Mouse (Mus musculus): ENCODE data around the gene Rundc3b. TPM values are rescaled to one million over a fixed set of nuclear protein-coding genes. Genes with fewer than 3 reads are reported as not detected.

Gene Rundc3b
- 0.71 TPM in 1 of 2 replicates, not detected in the other for polyA plus RNA-seq (2012; ENCODE audit: insufficient read depth, insufficient read length, missing spikeins)

- Histone ChIP-seq H3K27ac (replicated peaks; ENCODE audit: low read depth, low read length) (no peak within 1 kb of the TSS), H3K4me1 (ENCODE audit: control insufficient read depth, insufficient read depth, insufficient read length, low read length) (no peaks in the 10 kb centered on the region), H3K4me3 (ENCODE audit: insufficient read depth, low read depth, low read length) (peak within 1 kb of the TSS; percentile 96)
Measured at GRCm38 (mm10) chr5:8622596-8623231, at the start of gene Rundc3b. Gene Rundc3b, minus strand, starts transcription at chr5:8622952.

- Histone ChIP-seq H3K27ac (replicated peaks; ENCODE audit: low read depth, low read length) (no peak overlapping the region), H3K4me1 (ENCODE audit: control insufficient read depth, insufficient read depth, insufficient read length, low read length) (no peaks in the 10 kb centered on the region), H3K4me3 (ENCODE audit: insufficient read depth, low read depth, low read length) (no peak overlapping the region)
Measured at GRCm38 (mm10) chr5:8669606-8670005, 46.9 kb upstream of the Rundc3b start.

GRCm38 (mm10) chr5:8667758-8668474 is 45.2 kb upstream of the Rundc3b start:
- no peak overlapping the region for H3K4me3 ChIP-seq (ENCODE audit: insufficient read depth, low read depth, low read length)
- no peak overlapping the region for H3K27ac ChIP-seq (replicated peaks; ENCODE audit: low read depth, low read length)
- H3K4me1 ChIP-seq (ENCODE audit: control insufficient read depth, insufficient read depth, insufficient read length, low read length): no peaks in the 10 kb centered on the region

GRCm38 (mm10) chr5:8664678-8665077 is 41.9 kb upstream of the Rundc3b start:
- Histone ChIP-seq H3K4me1 (ENCODE audit: control insufficient read depth, insufficient read depth, insufficient read length, low read length) (no peaks in the 10 kb centered on the region), H3K27ac (replicated peaks; ENCODE audit: low read depth, low read length) (no peak overlapping the region), H3K4me3 (ENCODE audit: insufficient read depth, low read depth, low read length) (no peak overlapping the region)

- Histone ChIP-seq H3K4me1 (ENCODE audit: control insufficient read depth, insufficient read depth, insufficient read length, low read length) (no peaks in the 10 kb centered on the region), H3K4me3 (ENCODE audit: insufficient read depth, low read depth, low read length) (peak overlapping the region; percentile 60), H3K27ac (replicated peaks; ENCODE audit: low read depth, low read length) (no peak overlapping the region)
Measured at GRCm38 (mm10) chr5:8660738-8661151, 38.0 kb upstream of the Rundc3b start.

GRCm38 (mm10) chr5:8659911-8660737 is 37.4 kb upstream of the Rundc3b start, which contains the start of gene Abcb1a:
Gene Abcb1a, plus strand, starts transcription at chr5:8660077.
- Histone ChIP-seq H3K4me3 (ENCODE audit: insufficient read depth, low read depth, low read length) (peak within 1 kb of the TSS; percentile 60), H3K27ac (replicated peaks; ENCODE audit: low read depth, low read length) (no peak within 1 kb of the TSS), H3K4me1 (ENCODE audit: control insufficient read depth, insufficient read depth, insufficient read length, low read length) (no peaks in the 10 kb centered on the region)

- Histone ChIP-seq H3K4me1 (ENCODE audit: control insufficient read depth, insufficient read depth, insufficient read length, low read length) (no peaks in the 10 kb centered on the region), H3K27ac (replicated peaks; ENCODE audit: low read depth, low read length) (no peak overlapping the region), H3K4me3 (ENCODE audit: insufficient read depth, low read depth, low read length) (no peak overlapping the region)
Measured at GRCm38 (mm10) chr5:8652085-8652484, 29.3 kb upstream of the Rundc3b start.

- no peak overlapping the region for H3K27ac ChIP-seq (replicated peaks; ENCODE audit: low read depth, low read length)
- no peak overlapping the region for H3K4me3 ChIP-seq (ENCODE audit: insufficient read depth, low read depth, low read length)
- H3K4me1 ChIP-seq (ENCODE audit: control insufficient read depth, insufficient read depth, insufficient read length, low read length): no peaks in the 10 kb centered on the region
Measured at GRCm38 (mm10) chr5:8648774-8649173, 26.0 kb upstream of the Rundc3b start.

GRCm38 (mm10) chr5:8648300-8648699 is 25.5 kb upstream of the Rundc3b start:
- Histone ChIP-seq H3K4me1 (ENCODE audit: control insufficient read depth, insufficient read depth, insufficient read length, low read length) (no peaks in the 10 kb centered on the region), H3K27ac (replicated peaks; ENCODE audit: low read depth, low read length) (no peak overlapping the region), H3K4me3 (ENCODE audit: insufficient read depth, low read depth, low read length) (no peak overlapping the region)

GRCm38 (mm10) chr5:8634489-8634975 is 11.8 kb upstream of the Rundc3b start:
- no peak overlapping the region for H3K27ac ChIP-seq (replicated peaks; ENCODE audit: low read depth, low read length)
- H3K4me3 ChIP-seq (ENCODE audit: insufficient read depth, low read depth, low read length): no peak overlapping the region
- no peaks in the 10 kb centered on the region for H3K4me1 ChIP-seq (ENCODE audit: control insufficient read depth, insufficient read depth, insufficient read length, low read length)

GRCm38 (mm10) chr5:8632901-8633300 is 10.1 kb upstream of the Rundc3b start:
- Histone ChIP-seq H3K4me3 (ENCODE audit: insufficient read depth, low read depth, low read length) (no peak overlapping the region), H3K4me1 (ENCODE audit: control insufficient read depth, insufficient read depth, insufficient read length, low read length) (no peaks in the 10 kb centered on the region), H3K27ac (replicated peaks; ENCODE audit: low read depth, low read length) (no peak overlapping the region)

GRCm38 (mm10) chr5:8622071-8622595 is 619 bp downstream of the Rundc3b start:
- peak overlapping the region; percentile 96 for H3K4me3 ChIP-seq (ENCODE audit: insufficient read depth, low read depth, low read length)
- H3K4me1 ChIP-seq (ENCODE audit: control insufficient read depth, insufficient read depth, insufficient read length, low read length): no peaks in the 10 kb centered on the region
- H3K27ac ChIP-seq (replicated peaks; ENCODE audit: low read depth, low read length): no peak overlapping the region

GRCm38 (mm10) chr5:8571118-8571517 is 51.6 kb downstream of the Rundc3b start:
- Histone ChIP-seq H3K27ac (replicated peaks; ENCODE audit: low read depth, low read length) (0 out of 2 replicates have a peak overlapping the region, but pooled peaks have one; percentile 16), H3K4me3 (ENCODE audit: insufficient read depth, low read depth, low read length) (no peak overlapping the region), H3K4me1 (ENCODE audit: control insufficient read depth, insufficient read depth, insufficient read length, low read length) (no peaks in the 10 kb centered on the region)

GRCm38 (mm10) chr5:8566867-8567266 is 55.9 kb downstream of the Rundc3b start:
- H3K4me3 ChIP-seq (ENCODE audit: insufficient read depth, low read depth, low read length): no peak overlapping the region
- no peaks in the 10 kb centered on the region for H3K4me1 ChIP-seq (ENCODE audit: control insufficient read depth, insufficient read depth, insufficient read length, low read length)
- H3K27ac ChIP-seq (replicated peaks; ENCODE audit: low read depth, low read length): no peak overlapping the region

- Histone ChIP-seq H3K4me1 (ENCODE audit: control insufficient read depth, insufficient read depth, insufficient read length, low read length) (no peaks in the 10 kb centered on the region), H3K27ac (replicated peaks; ENCODE audit: low read depth, low read length) (no peak overlapping the region), H3K4me3 (ENCODE audit: insufficient read depth, low read depth, low read length) (no peak overlapping the region)
Measured at GRCm38 (mm10) chr5:8544512-8544911, 78.2 kb downstream of the Rundc3b start.
